Mouse (Mus musculus) E14TG2a.4 (cell line): Measurements from ENCODE around the gene Scaf1.

Source experiments
- CTCF ChIP-seq: conservative IDR thresholded peaks from 2 replicates; pipeline ENCODE4 v1.5.1; 2014; ENCODE audit warnings: low read length
- NANOG ChIP-seq: IDR thresholded peaks from 2 replicates; pipeline ENCODE4 v1.6.1; 2014; ENCODE audit warnings: borderline replicate concordance, low read length, mixed read lengths

DNA sequence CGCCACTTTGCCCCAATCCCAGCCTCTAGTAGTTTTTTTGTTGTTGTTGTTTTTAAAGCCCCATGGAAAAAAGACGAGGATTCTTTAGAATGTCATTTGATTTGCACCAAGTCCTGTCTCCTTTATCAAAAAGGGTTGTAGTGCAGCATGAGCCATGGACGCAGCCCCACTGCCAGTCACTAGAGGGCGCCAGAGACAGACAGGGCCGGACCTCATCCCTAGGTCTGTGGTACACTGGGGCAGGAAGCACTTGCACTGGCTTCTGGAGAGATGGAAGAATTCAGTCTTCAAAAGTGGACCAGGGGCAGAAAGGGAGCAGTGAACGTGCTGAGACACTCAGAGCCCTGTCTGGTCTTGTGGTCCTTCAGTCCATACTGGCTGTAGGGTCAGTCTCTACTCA, 33.1 kb downstream of the Scaf1 start:
- TF ChIP-seq CTCF (peak; percentile 99), NANOG (no peak)
